Mouse (Mus musculus): ENCODE results near the gene 4933405L10Rik. TPM values are rescaled to one million over a fixed set of nuclear protein-coding genes. Genes with fewer than 3 reads are reported as not detected.

The 4933405L10Rik gene
- total RNA-seq (2023): not detected

GRCm38 (mm10) chr8:105707498-105708403 lies at the start of gene 4933405L10Rik, which contains the start of gene Enkd1:
Gene 4933405L10Rik (plus strand): TSS chr8:105707655.
Gene Enkd1 (minus strand): TSS chr8:105708210.

GRCm38 (mm10) chr8:105685796-105686308 lies 21.6 kb upstream of the 4933405L10Rik start, which contains the start of gene Carmil2:
Gene Carmil2 (plus strand): TSS chr8:105686274.

GRCm38 (mm10) chr8:105700966-105701824 lies 6.3 kb upstream of the 4933405L10Rik start, which contains the start of the genes Acd and Pard6a:
Gene Acd (minus strand): TSS chr8:105701102.
Gene Pard6a (plus strand): TSS chr8:105701148.

GRCm38 (mm10) chr8:105758277-105759108 lies 51.0 kb downstream of the 4933405L10Rik start, which contains the start of gene Gfod2:
Gene Gfod2 (minus strand): TSS chr8:105758664.

Other genes starting within 250 kb of the 4933405L10Rik start
- 1.8 TPM for gene Tppp3, start 236.1 kb upstream of the 4933405L10Rik start, total RNA-seq (2023)
- 4.1 TPM for gene Zdhhc1, start 210.8 kb upstream of the 4933405L10Rik start, total RNA-seq (2023)
- not detected for gene Hsd11b2, start 188.9 kb upstream of the 4933405L10Rik start, total RNA-seq (2023)
- gene Atp6v0d1, start 141.6 kb upstream of the 4933405L10Rik start, total RNA-seq (2023): 56.7 TPM
- gene Ripor1, start 102.4 kb upstream of the 4933405L10Rik start, total RNA-seq (2023): 25.7 TPM
- 159 TPM for gene Ctcf, start 71.1 kb upstream of the 4933405L10Rik start, total RNA-seq (2023)
- not detected for gene Agrp, start 70.3 kb upstream of the 4933405L10Rik start, total RNA-seq (2023)
- gene Carmil2, start 21.4 kb upstream of the 4933405L10Rik start, total RNA-seq (2023): 147 TPM
- gene Acd, start 6.6 kb upstream of the 4933405L10Rik start, total RNA-seq (2023): 50.7 TPM
- gene Pard6a, start 6.5 kb upstream of the 4933405L10Rik start, total RNA-seq (2023): 13.1 TPM
- gene Enkd1, start 555 bp downstream of the 4933405L10Rik start, total RNA-seq (2023): 2.6 TPM
- gene Gfod2, start 51.0 kb downstream of the 4933405L10Rik start, total RNA-seq (2023): 10.1 TPM
- 103 TPM for gene Ranbp10, start 119.7 kb downstream of the 4933405L10Rik start, total RNA-seq (2023)
- not detected for gene Tsnaxip1, start 120.1 kb downstream of the 4933405L10Rik start, total RNA-seq (2023)
- 25.1 TPM for gene Cenpt, start 145.6 kb downstream of the 4933405L10Rik start, total RNA-seq (2023)
- 23.1 TPM for gene Thap11, start 147.5 kb downstream of the 4933405L10Rik start, total RNA-seq (2023)
- 36.5 TPM for gene Nutf2, start 152.9 kb downstream of the 4933405L10Rik start, total RNA-seq (2023)
- gene Edc4, start 173.2 kb downstream of the 4933405L10Rik start, total RNA-seq (2023): 84.2 TPM
- gene Nrn1l, start 185.9 kb downstream of the 4933405L10Rik start, total RNA-seq (2023): not detected
- 20.7 TPM for gene Pskh1, start 192.8 kb downstream of the 4933405L10Rik start, total RNA-seq (2023)
- 3.0 TPM for gene Ctrl, start 226.2 kb downstream of the 4933405L10Rik start, total RNA-seq (2023)
- 130 TPM for gene Psmb10, start 230.8 kb downstream of the 4933405L10Rik start, total RNA-seq (2023)
- gene Lcat, start 235.7 kb downstream of the 4933405L10Rik start, total RNA-seq (2023): not detected